Mouse (Mus musculus) C2C12 (cell line): ENCODE data around the gene Mpst.

ENCODE experiments used
- CTCF ChIP-seq: IDR thresholded peaks from one replicate; pipeline ENCODE4 v1.5.1; 2011; ENCODE audit not compliant: control insufficient read depth, insufficient read depth, insufficient read length
- FOSL1 ChIP-seq: IDR thresholded peaks from one replicate; pipeline ENCODE4 v1.8.0; 2011; ENCODE audit warnings: mild to moderate bottlenecking, low read length; ENCODE audit not compliant: poor library complexity, insufficient read depth, severe bottlenecking
- MAX ChIP-seq: IDR thresholded peaks from one replicate; pipeline ENCODE4 v1.6.1; 2011; ENCODE audit warnings: mild to moderate bottlenecking, control low read depth
- MYOD1 ChIP-seq: IDR thresholded peaks from one replicate; pipeline ENCODE4 v1.6.1; 2011; ENCODE audit warnings: low read depth; ENCODE audit not compliant: control insufficient read depth, insufficient read length
- MYOG ChIP-seq: IDR thresholded peaks from one replicate; pipeline ENCODE4 v1.6.1; 2011; ENCODE audit not compliant: control insufficient read depth, insufficient read length; ENCODE audit errors: extremely low read depth

- TF ChIP-seq CTCF, result no peak
- TF ChIP-seq MAX, result no peak
- TF ChIP-seq MYOG, result no peak
- TF ChIP-seq MYOD1, result no peak
- TF ChIP-seq FOSL1, result no peak
Observed at GRCm38 (mm10) chr15:78438018-78438394, 31.8 kb downstream of the Mpst start.
